ENCODE assay signal across 11 mouse cellular contexts in genomic region chr5:122048252-122048651, GRCm38 (mm10). TPM values are rescaled to one million over a fixed set of nuclear protein-coding genes. Genes with fewer than 3 reads are reported as not detected.
DNase-seq lines count a peak whose midpoint lies in the region; ATAC-seq and TF ChIP-seq lines count a peak whose summit lies in the region.
"Had no signal": no experiment of that assay in that cellular context is flagged by ENCODE, and none has a peak within 500 bp of the region (broad histone marks: within the 10 kb centered on the region; RNA-seq: fewer than 3 reads in every experiment).

No protein-coding gene starts in this region.

- no peak for TF ChIP-seq POLR2A in limb, embryonic 14.5 days (IDR thresholded peaks at IDR 0.05; ENCODE audit: borderline replicate concordance, extremely low read depth, insufficient read depth, insufficient read length)

- peak overlapping the region; percentile 86 for H3K4me2 ChIP-seq in lung, embryonic 16.5 days (ENCODE audit: low read depth, low read length)
- peak overlapping the region; percentile 79; the same call in 1 of the 2 replicates for H3K4me2 ChIP-seq in limb, embryonic 14.5 days (replicated peaks; ENCODE audit: low read depth, low read length, severe bottlenecking)
- peak overlapping the region; percentile 85; the same call in 1 of the 2 replicates for H3K4me2 ChIP-seq in stomach, postnatal 0 days (replicated peaks; ENCODE audit: low read depth)

- peak; percentile 42 for DNase-seq in cerebellum, adult 9-10 months
- DNase-seq in cerebellum, postnatal 25 days, result no peak
- DNase-seq in lung, adult 18-20 months, result no peak
- no peak for DNase-seq in limb, embryonic 14.5 days (ENCODE audit: low spot score)
- DNase-seq in stomach, postnatal 0 days (ENCODE audit: low spot score), result no peak
- DNase-seq in left cerebral cortex, adult 8-10 months (ENCODE audit: low spot score in 2 of 2), result no peak
- no peak for DNase-seq in cerebellum, adult 8-10 months
- DNase-seq: kidney, adult 2 months had no signal

- H3K4me3 ChIP-seq in lung, embryonic 16.5 days (ENCODE audit: low read length), result no peak overlapping the region; the same call in 1 of the 2 replicates
- H3K4me3 ChIP-seq in limb, embryonic 14.5 days (replicated peaks; ENCODE audit: low read length), result peak overlapping the region; percentile 76
- H3K4me3 ChIP-seq in stomach, postnatal 0 days (ENCODE audit: low read depth, low read length), result no peak overlapping the region

- H3K27ac ChIP-seq in lung, embryonic 16.5 days (ENCODE audit: low read length), result no peak overlapping the region
- H3K27ac ChIP-seq in limb, embryonic 14.5 days (replicated peaks; ENCODE audit: low read depth, low read length), result no peak overlapping the region
- H3K27ac ChIP-seq in stomach, postnatal 0 days (replicated peaks), result no peak overlapping the region
- H3K27ac ChIP-seq: macrophage had no signal

- no peaks in the 10 kb centered on the region for H3K36me3 ChIP-seq in lung, embryonic 16.5 days (ENCODE audit: control insufficient read depth, insufficient read depth, low read length)
- H3K36me3 ChIP-seq in limb, embryonic 14.5 days (ENCODE audit: control insufficient read depth, insufficient read depth, low read length), result no peaks in the 10 kb centered on the region
- H3K36me3 ChIP-seq in stomach, postnatal 0 days (ENCODE audit: control insufficient read depth, insufficient read depth, low read length), result no peaks in the 10 kb centered on the region

- no peak for TF ChIP-seq EP300 in stomach, postnatal 0 days (optimal IDR thresholded peaks at IDR 0.05)

- TF ChIP-seq CTCF in stomach, postnatal 0 days (IDR thresholded peaks at IDR 0.05; ENCODE audit: low read depth), result no peak

- no peaks in the 10 kb centered on the region for H3K9me3 ChIP-seq in lung, embryonic 16.5 days (ENCODE audit: control insufficient read depth, low read length)
- no peaks in the 10 kb centered on the region for H3K9me3 ChIP-seq in limb, embryonic 14.5 days (ENCODE audit: control insufficient read depth, low read length)
- no peaks in the 10 kb centered on the region for H3K9me3 ChIP-seq in stomach, postnatal 0 days (ENCODE audit: control insufficient read depth, low read length)

- ATAC-seq in lung, embryonic 16.5 days (ENCODE audit: low read depth), result no peak
- no peak for ATAC-seq in limb, embryonic 14.5 days (ENCODE audit: low FRiP score, low read depth)
- ATAC-seq in stomach, postnatal 0 days (ENCODE audit: low FRiP score, low TSS enrichment), result no peak
- ATAC-seq: activated CD4-positive, CD25-positive, alpha-beta regulatory T cell, adult 4 months had no signal

- 3% methylated on average over 20 of the region's 20 CpGs for WGBS in lung, embryonic 16.5 days
- WGBS in limb, embryonic 14.5 days, result 3% methylated on average over 20 of the region's 20 CpGs
- 14% methylated on average over 20 of the region's 20 CpGs for WGBS in stomach, postnatal 0 days

- peaks cover 50% of the 10 kb centered on the region for H3K27me3 ChIP-seq in lung, embryonic 16.5 days (ENCODE audit: control insufficient read depth, insufficient read depth, low read depth, low read length)
- H3K27me3 ChIP-seq in limb, embryonic 14.5 days (ENCODE audit: control insufficient read depth, insufficient read depth, low read length), result peaks cover 39% of the 10 kb centered on the region
- peaks cover 3% of the 10 kb centered on the region; the same call in 1 of the 2 replicates for H3K27me3 ChIP-seq in stomach, postnatal 0 days (ENCODE audit: control insufficient read depth, insufficient read depth, low read length)

- peaks cover 12% of the 10 kb centered on the region for H3K4me1 ChIP-seq in lung, embryonic 16.5 days (replicated peaks; ENCODE audit: control insufficient read depth, insufficient read depth, low read length)
- H3K4me1 ChIP-seq in limb, embryonic 14.5 days (ENCODE audit: control insufficient read depth, insufficient read depth, low read length), result peaks cover 13% of the 10 kb centered on the region
- no peaks in the 10 kb centered on the region; the same call in 1 of the 2 replicates for H3K4me1 ChIP-seq in stomach, postnatal 0 days (replicated peaks; ENCODE audit: control insufficient read depth, insufficient read depth)

- no peak overlapping the region for H3K9ac ChIP-seq in lung, embryonic 16.5 days (ENCODE audit: low read length)
- no peak overlapping the region for H3K9ac ChIP-seq in limb, embryonic 14.5 days (ENCODE audit: low read depth, low read length, severe bottlenecking)
- H3K9ac ChIP-seq in stomach, postnatal 0 days (ENCODE audit: low read length), result no peak overlapping the region

RNA-seq across cellular contexts. Expression of gene Cux2, which starts 1.6 kb away (rescaled TPM):
- 1.5 and 2.3 TPM in 2 replicates for polyA plus RNA-seq in lung, embryonic 16.5 days (2015; fragmentation: Nextera tagmentation; extraction: Ambion mirVana)
- polyA plus RNA-seq in limb, embryonic 14.5 days (2012; rRNA removed), result 6.1 and 8.2 TPM in 2 replicates
- polyA plus RNA-seq in limb, embryonic 14.5 days (2014; fragmentation: Nextera tagmentation; extraction: Ambion mirVana), result 3.0 and 3.2 TPM in 2 replicates
- polyA plus RNA-seq in stomach, postnatal 0 days (2015; fragmentation: Nextera tagmentation; extraction: Ambion mirVana), result 1.2 and 1.5 TPM in 2 replicates
- total RNA-seq in left cerebral cortex, adult 8-10 months (2022), result 100 to 1,000 TPM; 150 to 185 (median 160) TPM
- polyA plus RNA-seq: macrophage had no signal

RNA-seq across cellular contexts. Expression of gene Myl2, which starts 52.5 kb away (rescaled TPM):
- polyA plus RNA-seq in lung, embryonic 16.5 days (2015; fragmentation: Nextera tagmentation; extraction: Ambion mirVana), result 12.4 and 12.7 TPM in 2 replicates
- polyA plus RNA-seq in limb, embryonic 14.5 days (2012; rRNA removed), result 9.9 and 17.1 TPM in 2 replicates
- polyA plus RNA-seq in limb, embryonic 14.5 days (2014; fragmentation: Nextera tagmentation; extraction: Ambion mirVana), result 5.3 and 11.2 TPM in 2 replicates
- 0.21 and 0.30 TPM in 2 replicates for polyA plus RNA-seq in stomach, postnatal 0 days (2015; fragmentation: Nextera tagmentation; extraction: Ambion mirVana)
- 1 to 10 TPM; 2.4 to 9.2 (median 3.9) TPM for total RNA-seq in left cerebral cortex, adult 8-10 months (2022)
- polyA plus RNA-seq: activated CD4-positive, CD25-positive, alpha-beta regulatory T cell, adult 4 months; macrophage had no signal
